Mouse (Mus musculus) kidney, postnatal 36 days (tissue): Measurements from ENCODE around the gene Rab5c.

Source experiments
- DNase-seq, 2 experiments: peaks; one replicate each; pipeline ENCODE4 v3.0.0; 2021 to 2022; ENCODE audit warnings: mixed read lengths in 2 of 2

The Rab5c gene

DNA sequence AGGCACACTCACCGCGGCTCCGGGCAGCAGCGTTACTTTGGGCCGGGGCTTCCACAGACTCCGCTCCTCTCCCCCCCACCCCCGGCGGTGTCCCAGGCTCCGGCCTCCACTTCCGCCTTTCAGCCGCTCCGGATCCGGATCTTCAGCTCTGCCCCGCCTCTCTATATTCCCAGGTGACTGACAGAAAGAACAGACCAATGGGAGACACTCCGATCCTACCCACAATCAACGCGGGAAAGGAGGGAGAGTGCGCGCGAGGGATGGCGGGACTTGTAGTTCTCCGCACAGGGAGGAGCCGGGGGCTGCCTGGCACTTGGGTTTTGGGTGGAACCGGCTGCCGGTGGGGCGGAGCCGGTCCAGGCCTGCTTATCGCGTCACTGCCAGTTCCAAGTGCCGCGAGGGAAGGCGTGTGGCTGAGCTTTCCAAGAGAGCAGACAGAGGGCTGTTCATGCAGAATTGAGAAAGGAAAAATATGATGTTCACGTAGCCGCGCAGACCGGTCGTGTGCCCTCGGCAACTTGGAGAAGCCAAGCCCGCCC is at the start of gene Rab5c:
TSS of gene Rab5c (minus strand) at position 150 of the 539 bp plus-strand sequence.
- peak; percentile 98 to 100 for DNase-seq

GRCm38 (mm10) chr11:100785774-100786173 is 47.8 kb upstream of the Rab5c start:
- DNase-seq = no peak

GRCm38 (mm10) chr11:100784286-100784685 is 46.3 kb upstream of the Rab5c start:
- peak in 1 of 2 experiments; percentile 57 for DNase-seq

DNA sequence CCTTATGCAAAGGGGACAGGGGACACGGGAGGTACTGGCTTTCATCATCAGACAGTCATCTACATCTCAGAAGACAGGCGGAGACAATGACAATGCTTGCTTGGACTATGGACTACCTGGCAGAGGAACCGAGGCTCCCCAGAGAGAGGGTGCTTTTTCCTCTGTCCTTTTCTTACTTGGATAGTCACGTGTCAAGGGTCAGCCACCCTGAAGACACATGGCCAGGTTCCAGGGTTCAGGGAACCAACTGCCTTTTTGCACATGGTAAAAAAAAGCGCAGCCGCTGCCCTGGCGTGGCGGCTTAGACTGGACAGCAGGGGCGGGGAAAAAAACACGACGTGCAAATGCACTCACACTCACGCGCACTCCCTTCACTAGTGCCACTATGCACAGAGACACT is 44.6 kb upstream of the Rab5c start:
- DNase-seq = peak; percentile 89 to 93

DNA sequence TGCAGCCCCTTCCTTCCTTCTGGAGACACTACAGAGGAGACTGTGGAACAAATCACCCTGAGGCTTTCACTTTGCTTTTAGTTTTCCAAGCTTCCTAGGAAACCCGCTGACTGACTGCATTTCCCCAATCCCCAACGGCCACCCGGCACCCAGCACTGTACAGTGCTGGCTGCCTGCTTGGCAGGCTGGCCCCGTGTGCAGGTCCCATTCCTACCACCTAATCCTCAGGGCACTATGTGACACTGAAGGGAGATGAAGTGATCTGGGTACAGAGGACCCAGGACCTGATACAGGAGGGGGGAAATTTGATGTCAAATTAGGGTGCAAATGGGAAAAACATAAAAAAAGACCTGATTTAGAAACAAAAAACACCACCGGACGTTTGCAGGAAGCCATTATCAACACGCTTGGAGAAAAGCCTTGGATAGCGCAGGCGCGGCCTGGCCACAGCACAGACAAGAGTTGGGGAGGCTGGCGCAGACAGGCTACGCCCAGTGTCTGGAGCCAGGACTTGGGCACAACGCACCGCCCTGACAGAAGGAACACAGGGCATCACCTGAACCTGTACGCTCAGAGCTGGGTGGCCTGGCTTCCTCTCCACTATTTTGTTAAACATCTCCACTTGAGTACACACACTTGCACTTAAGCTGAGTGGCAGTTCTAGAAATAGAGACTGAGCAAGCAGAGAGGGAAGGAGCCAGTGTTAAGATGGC is 43.9 kb upstream of the Rab5c start:
- peak in 1 of 2 experiments; percentile 56 for DNase-seq

GRCm38 (mm10) chr11:100780247-100780646 is 42.2 kb upstream of the Rab5c start:
- no peak for DNase-seq

DNA sequence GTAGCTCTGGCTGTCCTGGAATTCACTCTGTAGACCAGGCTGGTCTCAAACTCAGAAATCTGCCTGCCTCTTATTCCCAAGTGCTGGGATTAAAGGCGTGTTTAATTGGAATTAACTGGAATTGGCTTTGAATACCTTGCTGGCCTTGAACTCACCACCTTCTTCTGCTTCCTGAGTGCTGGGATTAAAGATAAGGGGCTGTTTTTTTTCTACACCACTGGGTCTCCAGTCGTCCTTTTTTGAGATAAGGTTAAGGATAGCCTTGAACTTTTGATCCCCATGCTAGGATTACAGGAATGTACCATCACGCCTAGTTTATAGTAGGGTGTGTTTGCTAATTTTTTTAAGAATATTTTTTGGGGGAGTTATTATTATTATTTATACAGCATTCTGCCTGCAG is 40.1 kb upstream of the Rab5c start:
- no peak for DNase-seq

DNA sequence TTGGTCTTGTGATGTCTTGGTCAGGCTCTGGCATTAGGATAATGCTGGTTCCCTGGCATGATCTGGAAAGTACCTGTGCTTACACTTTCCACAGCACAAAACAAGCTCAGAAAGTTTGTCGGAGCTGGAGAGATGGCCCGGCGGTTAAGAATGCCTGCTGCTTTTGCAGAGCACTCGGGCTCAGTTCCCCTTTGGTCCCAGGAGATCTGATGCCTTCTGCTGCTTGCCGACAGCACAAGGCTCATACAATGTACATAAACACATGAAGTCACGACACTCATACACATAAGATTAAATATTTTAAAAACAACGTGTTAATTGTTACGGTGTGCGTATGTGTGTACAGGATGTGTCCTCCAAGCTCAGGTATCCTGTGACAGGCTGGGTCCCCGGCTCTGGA is 37.9 kb upstream of the Rab5c start:
- DNase-seq = no peak

GRCm38 (mm10) chr11:100774261-100774660 is 36.2 kb upstream of the Rab5c start:
- no peak for DNase-seq

- peak; percentile 95 to 96 for DNase-seq
These were observed 32.8 kb upstream of the Rab5c start, which contains the start of gene Ghdc for GRCm38 (mm10) chr11:100770646-100771408. Ghdc (minus strand) TSS chr11:100770957.

DNA sequence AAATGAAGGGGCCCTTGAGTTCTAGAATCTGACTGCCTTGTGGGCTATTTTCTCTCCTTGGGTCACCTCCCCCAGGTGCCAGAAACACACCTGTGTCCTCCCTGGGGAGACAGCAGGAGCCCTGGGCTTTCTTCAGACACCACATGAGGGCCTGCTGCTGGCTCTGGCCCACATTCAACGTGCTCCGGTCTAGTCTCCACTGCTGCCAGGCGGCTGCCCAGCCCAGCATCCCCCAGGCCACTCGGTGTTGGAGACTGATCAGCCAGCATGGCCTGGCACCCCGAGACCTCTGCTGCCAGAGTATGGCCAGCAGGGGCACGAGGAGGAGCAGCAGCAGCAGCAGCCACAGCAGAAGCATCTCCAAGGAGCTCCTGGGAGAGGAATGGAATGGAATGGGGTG is 32.0 kb upstream of the Rab5c start:
- peak in 1 of 2 experiments; percentile 38 for DNase-seq

DNA sequence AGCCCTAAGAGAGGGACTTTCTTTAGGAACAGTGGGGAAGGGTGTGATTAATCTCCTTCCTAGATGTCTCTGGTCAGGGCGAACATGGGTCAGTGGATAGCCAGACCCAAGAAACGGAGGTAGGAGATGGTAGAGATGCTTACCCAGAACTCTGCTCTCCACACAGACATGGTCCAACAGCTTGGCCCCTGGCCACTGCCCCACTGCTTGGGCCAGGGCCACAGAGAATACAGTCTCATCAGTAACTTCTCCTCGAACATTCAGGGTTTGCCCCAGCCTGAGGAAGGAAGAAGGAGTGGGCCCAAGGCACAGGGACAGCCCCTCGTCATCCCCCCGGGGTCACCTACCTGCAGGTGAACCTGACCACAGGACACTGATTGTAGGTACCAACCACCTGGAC is 29.9 kb upstream of the Rab5c start:
- DNase-seq = peak; percentile 54 to 83

- peak; percentile 77 to 78 for DNase-seq
These were observed 28.7 kb upstream of the Rab5c start for GRCm38 (mm10) chr11:100766726-100767125.

DNA sequence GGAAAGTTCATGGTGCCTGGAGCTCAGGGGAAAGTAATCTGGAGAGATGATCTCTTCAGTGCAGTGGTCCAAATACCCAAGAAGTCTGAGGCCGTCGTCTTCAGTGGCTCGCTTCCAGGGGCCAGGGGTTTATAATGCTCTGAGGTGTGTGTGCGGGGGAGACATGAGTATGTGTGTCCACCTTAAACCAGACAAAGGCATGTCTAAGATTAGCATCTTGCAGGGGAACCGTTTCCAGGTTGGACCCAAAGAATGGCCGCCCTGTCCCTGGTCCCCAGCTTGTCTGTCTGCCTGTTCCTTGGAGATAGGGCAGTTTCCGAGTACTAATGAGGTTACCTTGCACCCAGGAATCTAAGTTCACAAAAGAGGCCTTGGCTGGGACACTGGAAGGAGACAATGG is 24.8 kb upstream of the Rab5c start, which contains the start of gene Hcrt:
TSS of gene Hcrt (minus strand) at position 101 of the 400 bp plus-strand sequence.
- no peak for DNase-seq

GRCm38 (mm10) chr11:100761547-100762045 is 23.6 kb upstream of the Rab5c start:
- peak; percentile 80 to 91 for DNase-seq

DNA sequence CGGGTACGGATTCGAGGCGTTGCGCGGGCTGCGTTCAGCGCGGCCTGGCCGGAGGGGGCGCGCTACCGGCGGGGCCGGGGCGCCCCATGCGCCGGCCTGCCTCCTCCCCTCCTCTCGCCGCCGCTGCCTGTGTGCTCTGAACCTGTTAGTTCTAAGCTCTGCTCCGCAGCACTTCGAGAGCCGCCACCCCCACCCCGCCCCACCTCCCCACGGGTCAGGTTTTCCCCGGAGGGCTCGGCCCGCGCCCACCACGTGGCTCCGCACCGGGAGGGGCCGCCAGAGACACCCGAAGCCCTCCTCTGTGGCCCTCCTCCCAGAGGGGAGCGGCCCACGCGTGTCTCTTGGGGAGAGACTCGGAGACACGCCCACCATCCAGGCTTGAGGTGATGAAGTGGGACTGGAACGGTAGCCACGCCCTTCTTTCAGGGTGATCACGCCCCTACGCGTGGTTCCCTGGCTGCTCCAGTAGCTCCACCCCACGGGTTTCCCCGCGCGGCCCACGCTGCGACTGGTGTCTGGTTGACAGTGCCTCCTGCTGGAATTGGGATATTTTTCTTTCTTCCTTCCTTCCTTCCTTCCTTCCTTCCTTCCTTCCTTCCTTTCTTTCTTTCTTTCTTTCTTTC is 21.7 kb upstream of the Rab5c start, which contains the start of gene Kcnh4:
TSS of gene Kcnh4 (minus strand) at position 332 of the 623 bp plus-strand sequence.
- DNase-seq = peak; percentile 32 to 68

GRCm38 (mm10) chr11:100758707-100759610 is 20.9 kb upstream of the Rab5c start:
- DNase-seq = peak; percentile 35 to 80

- DNase-seq = no peak
These were observed 19.6 kb upstream of the Rab5c start for GRCm38 (mm10) chr11:100757566-100757965.

- DNase-seq = no peak
These were observed 18.5 kb upstream of the Rab5c start for GRCm38 (mm10) chr11:100756476-100756875.

- no peak for DNase-seq
These were observed 16.7 kb upstream of the Rab5c start for GRCm38 (mm10) chr11:100754693-100755057.

GRCm38 (mm10) chr11:100754021-100754692 is 16.1 kb upstream of the Rab5c start:
- no peak for DNase-seq
